Mouse (Mus musculus) c-Kit-positive CD71-positive TER-119-negative erythroid progenitor cells, embryonic 14.5 days (primary cell): Measurements from ENCODE around the gene Trim8.

Source experiments
- DNase-seq: peaks from one replicate; pipeline ENCODE4 v3.0.0-alpha.2; 2013; ENCODE audit warnings: low read depth

Gene Trim8

GRCm38 (mm10) chr19:46501401-46502068, at the start of gene Trim8:
Gene Trim8, plus strand, starts transcription at chr19:46501702.
- peak; percentile 34 for DNase-seq

- peak; percentile 38 for DNase-seq
These were observed 49.3 kb upstream of the Trim8 start for GRCm38 (mm10) chr19:46452052-46452827.

- no peak for DNase-seq
These were observed 48.6 kb upstream of the Trim8 start for GRCm38 (mm10) chr19:46452916-46453315.

DNA sequence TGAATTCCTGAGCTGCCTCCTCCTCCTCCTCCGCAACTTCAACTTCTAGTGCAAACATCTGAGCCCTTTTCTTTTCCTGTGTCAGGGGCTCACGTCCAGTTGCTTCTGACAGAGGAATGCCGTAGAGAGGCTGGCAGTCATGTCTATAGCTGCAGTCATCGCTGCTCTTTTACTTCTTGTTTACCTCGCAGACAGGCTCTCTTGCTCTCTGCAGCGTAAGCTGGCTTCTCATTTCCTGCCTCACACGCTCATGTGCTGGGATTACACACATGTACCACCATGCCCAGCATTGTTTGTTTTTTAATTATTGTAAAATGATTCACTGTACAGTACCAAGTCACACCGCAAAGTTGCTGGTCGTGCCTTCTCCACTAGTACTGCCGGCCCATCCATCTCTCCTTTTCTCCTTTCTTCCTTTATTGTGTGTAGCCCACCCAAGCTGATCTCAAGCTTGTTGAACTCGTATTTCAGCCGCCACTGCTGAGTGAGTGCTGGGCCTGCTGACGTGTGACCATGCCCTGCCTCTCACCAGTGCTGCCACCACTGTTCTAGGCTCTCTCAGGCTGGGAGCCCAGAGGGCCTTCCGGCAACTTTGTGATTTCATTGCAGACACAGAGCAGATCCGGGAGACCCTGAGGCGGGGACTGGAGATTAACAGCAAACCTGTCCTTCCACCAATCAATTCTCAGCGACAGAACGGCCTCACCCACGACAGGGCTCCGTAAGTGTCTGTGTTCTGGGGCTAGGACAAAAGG, 47.2 kb upstream of the Trim8 start:
- DNase-seq = no peak

DNA sequence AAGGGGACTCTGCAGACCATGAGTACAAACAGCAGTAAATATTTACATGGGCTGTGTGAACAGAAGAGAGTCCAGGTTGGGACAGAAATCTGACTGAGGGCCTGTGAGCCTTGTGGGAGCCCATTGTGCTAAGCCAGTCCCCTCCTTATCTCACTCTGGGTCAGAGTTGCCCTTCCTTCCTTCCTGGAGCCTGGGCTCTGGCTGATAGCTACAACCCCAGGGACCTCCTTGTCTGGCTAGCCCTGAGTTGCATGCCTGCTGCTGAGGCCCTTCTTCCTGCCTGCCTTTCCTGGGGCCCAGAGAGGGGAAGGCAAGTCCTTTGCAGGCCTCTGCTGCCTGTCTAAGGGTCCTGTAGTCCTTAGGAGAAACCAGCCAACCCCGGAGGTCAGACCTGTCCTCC, 46.5 kb upstream of the Trim8 start:
- peak; percentile 74 for DNase-seq

DNA sequence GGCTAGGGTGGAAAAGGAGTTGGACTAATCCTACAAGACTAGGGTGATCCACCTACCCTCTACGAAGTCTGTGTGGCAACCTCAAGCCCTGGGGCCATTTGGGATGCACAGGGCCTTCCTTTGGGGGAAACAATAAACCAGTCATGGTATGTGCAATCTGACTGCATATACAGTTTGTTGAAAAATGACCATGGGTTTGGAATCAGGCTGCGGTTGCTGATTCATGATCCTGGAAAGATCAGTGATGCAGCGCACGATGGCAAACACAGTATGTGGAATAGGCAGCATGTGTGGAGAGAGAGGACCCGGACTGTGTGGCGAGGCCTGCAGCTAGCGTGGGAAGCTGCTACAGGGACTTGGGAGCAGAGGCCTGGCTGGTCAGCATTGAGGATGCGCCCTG, 45.9 kb upstream of the Trim8 start:
- DNase-seq = no peak

DNA sequence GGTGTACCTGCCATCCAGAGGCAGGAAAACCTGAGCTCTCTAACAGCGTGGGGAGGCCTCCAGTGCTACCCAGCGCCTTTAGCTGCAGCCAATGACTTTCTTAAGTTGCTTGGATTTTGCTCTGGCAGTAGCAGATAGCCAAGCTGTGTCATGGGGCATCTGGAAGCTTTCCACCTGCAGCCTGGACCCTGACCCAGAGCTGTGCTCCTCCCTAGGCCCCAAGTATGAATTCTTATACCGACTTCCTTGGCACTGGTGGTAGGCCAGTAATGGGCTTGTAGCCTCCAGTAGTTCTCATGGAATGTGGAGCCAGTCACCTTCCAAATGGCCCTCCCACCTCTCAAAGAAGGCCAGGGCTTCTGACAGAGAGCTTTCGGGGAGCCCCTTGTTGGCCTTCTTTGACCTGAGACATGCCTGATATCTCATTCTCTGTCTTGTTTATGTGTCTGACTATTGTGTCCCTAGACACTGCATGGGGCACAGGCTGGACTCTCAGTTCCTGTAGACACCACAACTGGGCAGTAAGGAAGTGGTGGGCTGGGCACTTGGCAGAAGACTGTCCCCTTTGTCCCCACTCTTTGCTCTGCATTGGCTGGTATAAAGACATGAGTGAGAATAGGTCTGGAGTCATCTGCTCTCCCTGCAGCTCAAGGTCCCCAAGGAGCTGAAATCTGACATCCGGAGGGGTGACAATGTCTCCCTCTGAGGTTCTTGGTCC, 45.3 kb upstream of the Trim8 start:
- DNase-seq = no peak

- DNase-seq = no peak
These were observed 43.7 kb upstream of the Trim8 start for GRCm38 (mm10) chr19:46457798-46458197.

DNA sequence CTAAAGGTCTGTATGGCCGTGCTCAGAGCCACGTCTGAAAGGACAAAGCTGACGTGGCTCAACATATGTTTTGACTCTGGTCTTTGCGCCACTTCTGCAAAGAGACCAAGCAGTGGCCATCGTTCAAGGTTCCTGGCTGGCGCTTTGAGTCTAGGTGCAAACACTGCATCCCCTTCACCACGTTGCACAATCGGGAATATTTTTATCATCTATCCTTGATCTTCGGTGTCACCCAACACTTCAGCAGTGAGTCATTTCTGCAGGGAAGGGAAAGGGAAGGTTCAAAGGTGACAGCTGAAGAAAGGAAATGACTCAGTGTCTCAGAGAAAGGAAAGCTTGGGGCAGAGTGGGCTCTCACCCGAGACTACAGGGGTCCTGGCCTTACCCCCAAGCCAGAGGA, 42.2 kb upstream of the Trim8 start:
- DNase-seq = no peak

- no peak for DNase-seq
These were observed 41.6 kb upstream of the Trim8 start for GRCm38 (mm10) chr19:46459889-46460288.

DNA sequence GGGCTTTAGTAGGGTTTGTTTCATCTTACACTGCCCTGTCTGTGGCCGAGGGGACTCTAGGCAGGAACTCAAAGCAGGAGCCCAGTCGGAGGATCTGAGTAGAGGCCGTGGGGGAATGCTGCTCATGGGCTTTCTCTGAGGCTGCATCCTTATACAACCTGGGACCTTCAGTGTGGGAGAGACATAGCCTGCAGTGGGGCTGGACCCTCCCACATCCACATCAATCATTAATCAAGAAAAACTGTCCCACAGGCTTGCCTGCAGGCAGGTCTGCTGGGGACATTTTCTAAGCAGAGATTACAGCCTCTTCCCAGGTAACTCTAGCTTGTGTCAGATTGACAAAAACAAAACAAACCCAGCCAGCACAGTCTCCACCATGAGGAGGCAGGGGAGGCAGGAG, 38.9 kb upstream of the Trim8 start:
- no peak for DNase-seq

DNA sequence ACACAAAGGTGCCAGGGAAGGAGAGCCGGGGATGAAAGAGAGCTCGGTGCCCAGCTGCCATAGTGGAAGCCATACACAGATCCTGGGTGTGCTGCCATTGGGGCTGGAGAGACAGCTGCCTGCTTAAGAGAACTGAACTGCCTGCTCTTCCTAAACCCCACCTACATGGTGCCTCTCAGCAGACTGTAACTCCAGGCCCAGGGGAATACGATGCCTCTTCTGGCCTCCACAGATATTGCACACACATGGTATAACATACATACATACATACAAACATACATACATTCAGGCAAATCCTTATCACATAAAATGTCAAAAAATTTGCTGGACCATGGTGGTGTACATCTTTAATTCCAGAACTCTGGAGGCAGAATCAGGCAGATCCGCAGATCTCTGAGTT, 38.1 kb upstream of the Trim8 start:
- DNase-seq = no peak

GRCm38 (mm10) chr19:46466160-46466559, 35.3 kb upstream of the Trim8 start:
- DNase-seq = no peak

DNA sequence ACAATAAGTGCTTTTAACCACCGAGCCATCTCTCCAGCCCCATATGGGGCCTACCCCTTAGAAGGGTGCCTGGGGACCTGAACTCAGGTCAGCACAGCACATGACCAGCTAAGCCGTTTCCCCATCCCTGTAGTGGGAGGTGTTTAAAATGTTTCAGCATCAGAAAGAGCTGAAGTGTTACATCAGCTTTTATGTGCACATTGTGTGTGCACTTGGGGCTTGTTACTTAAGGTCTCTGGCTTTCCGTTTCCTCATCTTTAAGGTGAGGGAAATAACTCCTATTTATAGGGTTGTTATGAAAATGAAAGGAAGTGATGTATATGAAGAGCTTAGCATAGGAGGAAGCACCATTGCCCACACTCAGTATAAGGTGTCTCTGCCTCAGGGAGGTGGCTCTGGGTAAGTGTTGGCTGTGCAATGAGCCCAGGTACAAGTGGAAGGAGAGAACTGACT, 34.4 kb upstream of the Trim8 start:
- DNase-seq = no peak

DNA sequence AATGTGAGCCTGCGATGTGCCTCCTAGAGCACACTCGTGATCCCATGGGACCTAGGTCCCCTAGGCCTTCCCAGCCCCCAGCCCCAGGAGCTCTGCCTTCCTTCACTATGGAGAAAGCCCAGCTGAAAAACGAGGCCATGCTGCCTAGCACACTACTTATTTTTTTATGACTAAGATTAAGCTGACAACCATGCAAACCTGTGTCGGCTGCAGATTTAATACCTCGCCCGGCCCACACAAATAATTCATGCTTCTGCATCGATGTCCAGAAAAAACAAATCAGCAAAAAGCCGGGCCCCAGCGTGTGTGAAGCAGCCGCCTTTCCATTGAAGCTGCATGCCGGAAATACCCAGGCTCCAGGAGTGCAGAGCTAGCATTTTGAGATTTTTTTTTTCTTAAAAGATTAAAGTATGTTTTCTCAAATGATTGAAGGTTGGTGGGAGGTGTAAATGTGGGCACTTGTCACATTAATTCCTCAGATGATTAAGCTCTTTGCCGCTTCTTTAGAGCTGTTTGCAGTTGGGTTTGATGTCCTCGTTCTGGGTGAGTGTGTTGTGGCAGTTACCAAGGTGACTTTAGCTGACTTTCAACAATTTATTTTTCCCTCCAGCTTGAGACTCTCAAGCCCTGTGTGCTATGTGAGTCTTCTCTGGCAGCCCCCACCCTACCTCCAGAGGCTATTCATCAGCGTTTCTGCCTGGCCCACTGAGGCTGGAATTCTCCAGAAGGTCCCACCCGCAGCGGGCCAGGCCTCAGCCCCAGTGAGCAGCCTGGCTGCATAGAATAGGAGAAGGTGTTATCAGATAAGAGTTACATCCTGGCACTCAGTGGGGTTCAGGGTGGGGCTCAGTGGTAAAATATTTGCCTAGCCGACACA, 30.9 kb upstream of the Trim8 start:
- peak; percentile 34 for DNase-seq

GRCm38 (mm10) chr19:46471324-46472093, 30.0 kb upstream of the Trim8 start:
- no peak for DNase-seq

DNA sequence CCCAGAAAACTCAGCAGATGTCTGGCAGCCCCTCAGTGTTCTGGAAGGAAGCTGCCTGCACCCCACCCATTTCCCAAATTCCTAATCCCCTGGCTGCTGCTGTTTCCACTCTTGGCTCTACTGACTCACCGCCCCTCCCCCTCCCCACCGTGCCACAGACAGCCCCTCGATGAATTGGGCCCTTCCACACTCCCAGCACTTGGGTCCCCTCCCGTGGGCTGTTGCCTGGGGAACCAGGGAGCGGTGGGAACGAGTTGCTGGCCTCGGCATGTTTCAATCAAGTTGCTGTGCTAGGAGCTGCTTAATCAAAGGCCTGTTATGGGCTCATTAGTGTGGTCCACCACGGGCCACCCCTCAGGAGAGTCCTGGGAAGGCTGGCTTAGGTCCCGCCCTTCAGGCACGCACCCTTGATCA, 24.1 kb upstream of the Trim8 start:
- DNase-seq = no peak

GRCm38 (mm10) chr19:46478242-46478641, 23.3 kb upstream of the Trim8 start:
- no peak for DNase-seq

- peak; percentile 43 for DNase-seq
These were observed 22.7 kb upstream of the Trim8 start for GRCm38 (mm10) chr19:46478826-46479225.

DNA sequence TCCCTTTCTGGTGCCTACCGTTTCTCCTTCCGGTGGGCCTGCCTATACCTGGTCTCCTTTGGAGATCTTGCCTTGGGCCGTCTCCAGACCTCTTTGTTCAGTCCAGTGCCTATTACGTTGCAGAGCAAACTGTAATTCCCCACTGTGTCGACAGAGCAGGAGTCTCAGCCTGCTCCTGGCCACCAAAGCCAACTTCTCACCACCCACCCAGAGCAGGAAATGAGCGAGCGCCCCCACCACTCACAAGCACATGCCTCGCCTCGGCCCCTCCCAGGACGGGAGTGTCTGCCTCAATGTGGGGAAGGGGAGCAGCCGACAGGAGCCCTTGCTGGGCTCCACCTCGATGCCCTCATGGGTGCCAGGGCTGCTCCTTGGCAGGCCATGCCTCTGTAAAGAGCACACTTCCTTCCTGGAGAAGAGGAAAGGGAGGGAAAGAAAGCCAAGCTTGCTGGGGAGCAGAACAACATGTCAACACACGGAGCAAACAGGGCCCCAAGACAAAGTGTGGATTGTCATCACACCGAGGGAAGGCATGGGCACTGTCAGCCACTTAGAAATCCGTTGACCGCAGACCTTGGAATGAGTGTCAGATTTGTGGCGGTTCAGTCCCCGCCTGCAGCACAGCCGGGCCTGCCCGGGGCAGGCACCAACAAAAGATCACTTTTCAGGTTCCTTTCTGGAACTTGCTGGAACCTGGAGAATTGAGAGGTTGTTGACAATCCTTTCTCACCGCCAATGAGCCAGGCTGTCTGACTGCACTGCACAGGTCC, 22.0 kb upstream of the Trim8 start:
- no peak for DNase-seq
